Mouse (Mus musculus): ENCODE measurements around the gene Psma7.

Gene Psma7

DNA sequence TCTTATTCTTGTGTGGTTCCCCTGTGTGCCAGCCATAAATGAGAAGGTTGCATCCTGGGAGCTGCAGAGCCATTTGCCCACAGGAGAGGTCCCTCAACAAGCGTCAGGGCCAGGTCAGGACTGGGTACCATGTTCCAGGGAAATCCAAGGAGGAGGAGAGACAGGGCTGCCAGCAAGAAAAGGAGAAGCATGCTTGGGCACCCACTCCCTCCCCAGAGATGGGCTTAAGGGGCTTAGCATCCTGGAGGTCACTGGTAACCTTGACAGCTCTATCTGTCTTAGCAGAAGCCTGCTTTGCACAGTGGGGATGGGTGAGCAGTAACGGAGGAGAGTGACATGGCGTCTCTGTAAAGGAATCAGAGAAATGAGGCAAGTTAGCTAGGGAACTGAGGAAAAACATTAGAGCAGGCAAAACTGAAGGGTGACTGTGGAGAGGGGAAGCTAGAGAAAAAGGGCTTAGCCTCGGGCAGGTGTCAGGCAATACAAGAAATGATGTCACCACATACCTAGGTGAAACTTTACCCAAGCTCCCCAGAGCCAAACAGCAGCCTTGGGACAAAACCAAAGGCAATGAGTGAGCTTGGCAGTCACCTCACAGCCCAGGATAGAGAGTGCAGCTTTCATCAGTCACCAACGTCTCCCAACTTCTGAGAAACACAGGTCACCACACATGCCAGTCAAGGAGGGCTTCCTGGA, 36.4 kb downstream of the Psma7 start:
- DNase-seq (ENCODE audit: low read depth, low spot score), result no peak

GRCm38 (mm10) chr2:180001635-180002034, 40.6 kb downstream of the Psma7 start:
- DNase-seq (ENCODE audit: low read depth, low spot score), result no peak

DNA sequence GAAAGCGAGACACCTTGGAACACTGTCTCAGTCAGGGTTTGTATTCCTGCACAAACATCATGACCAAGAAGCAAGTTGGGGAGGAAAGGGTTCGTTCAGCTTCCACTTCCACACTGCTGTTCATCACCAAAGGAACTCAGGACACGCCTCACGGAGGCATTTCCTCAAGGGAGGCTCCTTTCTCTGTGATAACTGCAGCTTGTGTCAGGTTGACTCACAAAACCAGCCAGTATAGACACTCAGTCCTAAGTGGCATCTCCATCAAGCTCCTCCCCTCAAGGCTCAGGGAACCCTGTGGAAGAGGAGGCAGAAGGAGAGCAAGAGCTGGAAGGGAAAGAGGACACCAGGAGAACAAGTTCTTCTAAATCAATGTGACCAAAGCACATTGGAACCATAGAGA, 43.8 kb downstream of the Psma7 start:
- DNase-seq (ENCODE audit: low read depth, low spot score), result no peak

DNA sequence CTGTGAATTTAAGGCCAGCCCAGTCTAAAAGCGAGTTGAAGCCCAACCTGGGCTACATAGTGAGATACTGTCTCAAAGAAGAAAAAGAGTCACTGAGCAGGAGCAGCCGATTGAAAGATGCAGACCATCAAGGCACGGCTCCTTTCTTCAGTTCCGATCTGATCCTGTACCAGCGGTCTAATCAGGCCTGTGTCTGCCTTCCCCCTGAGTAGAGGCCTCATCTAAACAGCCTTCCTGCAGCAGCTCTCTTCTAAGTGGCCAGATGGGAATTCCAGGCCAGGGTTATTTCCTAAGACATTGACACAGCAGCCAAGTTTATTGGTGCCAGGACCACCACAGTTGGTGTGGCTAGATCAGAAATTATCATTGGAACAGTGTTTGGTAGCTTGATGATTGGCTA, 49.2 kb downstream of the Psma7 start:
- no peak for DNase-seq (ENCODE audit: low read depth, low spot score)

DNA sequence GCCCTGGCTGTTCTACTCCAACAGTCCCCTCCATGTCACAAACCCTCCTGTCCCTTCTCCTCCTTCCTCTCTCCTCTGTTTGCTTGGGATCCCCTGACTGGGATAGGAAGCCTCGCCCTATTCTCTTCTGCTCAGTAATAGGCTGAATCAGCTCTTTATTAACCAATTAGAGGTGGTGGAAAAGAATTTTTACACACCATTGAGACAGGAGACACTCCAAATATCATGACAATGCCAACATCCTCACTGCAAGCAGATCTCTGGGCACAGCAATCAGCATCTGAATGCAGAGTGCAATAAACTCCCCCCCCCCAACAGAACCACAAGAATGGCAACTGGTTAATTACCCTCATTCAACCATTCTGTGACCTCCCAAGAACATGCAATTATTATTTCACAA, 53.1 kb downstream of the Psma7 start:
- no peak for DNase-seq (ENCODE audit: low read depth, low spot score)

GRCm38 (mm10) chr2:179986437-179987022, 55.7 kb downstream of the Psma7 start:
- DNase-seq (ENCODE audit: low read depth, low spot score), result no peak

Data from telencephalon, adult 2 months (tissue).